ENCODE assay signal across 35 mouse cellular contexts in the genomic region with DNA sequence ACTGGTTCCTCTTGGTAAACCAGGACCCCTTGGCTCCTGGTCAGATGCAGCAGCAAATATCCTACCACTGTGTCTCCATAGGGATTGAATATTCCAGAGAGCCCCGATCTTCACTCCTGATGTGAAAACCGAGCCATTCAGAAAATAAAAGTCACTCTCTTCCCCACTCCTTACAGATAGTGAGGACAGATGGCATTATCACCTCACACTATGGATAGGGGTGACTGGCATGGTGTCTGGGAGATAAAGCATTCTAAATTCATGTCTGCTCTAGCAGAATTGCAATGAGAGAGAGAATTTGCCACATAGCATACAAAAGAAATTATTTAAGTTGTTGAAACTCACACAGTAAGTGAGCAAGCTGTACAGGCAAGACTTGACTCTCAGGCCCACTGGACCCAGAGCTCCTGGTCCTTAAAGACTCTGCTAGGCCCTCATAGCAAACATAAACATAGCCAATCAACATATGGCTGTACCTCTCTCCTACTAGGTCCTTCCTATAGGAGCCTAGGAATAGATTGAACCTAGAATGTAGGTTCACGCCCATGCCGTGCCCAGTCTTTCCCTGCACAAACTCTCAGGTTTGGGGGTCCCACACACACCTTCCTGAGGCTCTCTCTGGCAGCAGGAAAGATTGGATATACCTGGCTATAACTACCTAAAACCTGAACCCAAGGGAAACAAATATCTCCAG. TPM values are rescaled to one million over a fixed set of nuclear protein-coding genes. Genes with fewer than 3 reads are reported as not detected.
DNase-seq lines count a peak whose midpoint lies in the region; ATAC-seq and TF ChIP-seq lines count a peak whose summit lies in the region.
"Had no signal": no experiment of that assay in that cellular context is flagged by ENCODE, and none has a peak within 500 bp of the region (broad histone marks: within the 10 kb centered on the region; RNA-seq: fewer than 3 reads in every experiment).

No protein-coding gene starts in this region.

- peak overlapping the region; percentile 56 for H3K4me2 ChIP-seq in liver, embryonic 14.5 days (ENCODE audit: low read depth)
- H3K4me2 ChIP-seq: heart, embryonic 12.5 days; hindbrain, embryonic 13.5 days; lung, embryonic 14.5 days; midbrain, embryonic 11.5 days had no signal

- peak; percentile 91 for TF ChIP-seq EP300 in liver, embryonic 14.5 days (IDR thresholded peaks at IDR 0.05; ENCODE audit: low read depth)

- ATAC-seq in erythroid progenitor cell, adult 5-6 weeks (replicated peaks; ENCODE audit: low FRiP score, poor library complexity, severe bottlenecking): peak; percentile 69
- ATAC-seq in liver, embryonic 14.5 days (ENCODE audit: insufficient read depth): peak; percentile 84
- ATAC-seq in megakaryocyte-erythroid progenitor cell, adult 5-6 weeks (replicated peaks; ENCODE audit: low FRiP score, low TSS enrichment, poor library complexity, severe bottlenecking): peak; percentile 65
- ATAC-seq: forebrain, embryonic 14.5 days; intestine, embryonic 16.5 days; midbrain, embryonic 16.5 days had no signal

- no peak overlapping the region for H3K4me3 ChIP-seq in liver, embryonic 14.5 days (ENCODE audit: insufficient read depth in 1 of 2, low read depth in 2 of 2, low read length in 2 of 2)
- no peak overlapping the region for H3K4me3 ChIP-seq in layer of hippocampus, adult 2 months
- H3K4me3 ChIP-seq: heart, embryonic 12.5 days; hindbrain, embryonic 13.5 days had no signal

- peaks cover 25 to 37% of the 10 kb centered on the region in 2 experiments for H3K4me1 ChIP-seq in liver, embryonic 14.5 days (replicated peaks; ENCODE audit: control insufficient read depth in 2 of 2, insufficient read depth in 2 of 2, low read length in 1 of 2)
- H3K4me1 ChIP-seq: heart, embryonic 12.5 days had no signal

- peak overlapping the region; percentile 81 for H3K27ac ChIP-seq in liver, embryonic 14.5 days
- no peak overlapping the region for H3K27ac ChIP-seq in layer of hippocampus, adult 2 months
- H3K27ac ChIP-seq: hindbrain, embryonic 13.5 days had no signal

- H3K9ac ChIP-seq in liver, embryonic 14.5 days (replicated peaks): peak overlapping the region; percentile 52
- H3K9ac ChIP-seq: heart, embryonic 12.5 days; hindbrain, embryonic 13.5 days; lung, embryonic 14.5 days had no signal

- no peaks in the 10 kb centered on the region for H3K9me3 ChIP-seq in liver, embryonic 14.5 days (ENCODE audit: control insufficient read depth, low read length)
- H3K9me3 ChIP-seq: heart, embryonic 12.5 days; hindbrain, embryonic 13.5 days had no signal

- 28% methylated on average over 4 of the region's 4 CpGs for WGBS in liver, embryonic 14.5 days (ENCODE audit: insufficient replicate concordance)

- DNase-seq in c-Kit-positive CD71-positive TER-119-positive erythroid progenitor cells, embryonic 14.5 days (ENCODE audit: low spot score): peak; percentile 68
- DNase-seq in liver, embryonic 14.5 days (ENCODE audit: low read depth in 3 of 3, low spot score in 3 of 3): peak in 2 of 3 experiments; percentile 59 to 64
- no peak for DNase-seq in heart, adult 18-20 months
- no peak for DNase-seq in layer of hippocampus, postnatal 10 days (ENCODE audit: low spot score in 2 of 2)
- no peak for DNase-seq in layer of hippocampus, adult 2 months (ENCODE audit: low spot score in 2 of 2)
- DNase-seq: adrenal gland, adult 8-10 months; B cell, adult 2 months; cerebellum, adult 11-12 months; cerebellum, postnatal 14 days; gastrocnemius, postnatal 25 days; heart, adult 11 months; heart, postnatal 4 days; kidney, adult 8-10 months; kidney, postnatal 14 days; left cerebral cortex, postnatal 4 days; lung, embryonic 14.5 days; lung, postnatal 14 days; right cerebral cortex, adult 18-20 months; spleen, adult 18-20 months; thymus, postnatal 14 days had no signal

- no peak for TF ChIP-seq CTCF in liver, embryonic 14.5 days (IDR thresholded peaks at IDR 0.05; ENCODE audit: low read depth)
- no peak for TF ChIP-seq CTCF in layer of hippocampus, adult 2 months (conservative IDR thresholded peaks at IDR 0.05)

- H3K27me3 ChIP-seq in liver, embryonic 14.5 days (ENCODE audit: control insufficient read depth, insufficient read depth, low read length): no peaks in the 10 kb centered on the region
- H3K27me3 ChIP-seq: heart, embryonic 12.5 days; hindbrain, embryonic 13.5 days had no signal

- peaks cover 6% of the 10 kb centered on the region; the same call in 1 of the 2 replicates for H3K36me3 ChIP-seq in liver, embryonic 14.5 days (replicated peaks; ENCODE audit: control insufficient read depth, insufficient read depth, low read depth)

RNA-seq across cellular contexts. Expression of a gene that starts 20.3 kb away (rescaled TPM):
- 18.7 and 26.4 TPM in 2 replicates for total RNA-seq in erythroid progenitor cell, adult 5-6 weeks (2015; ENCODE audit: low replicate concordance)
- total RNA-seq in erythroid progenitor cell, adult 5-6 weeks (2017; ENCODE audit: low replicate concordance): 12.0 and 13.1 TPM in 2 replicates
- polyA plus RNA-seq in liver, embryonic 14.5 days (2012; rRNA removed): 2.2 TPM in 2 replicates
- 2.4 and 2.8 TPM in 2 replicates for polyA plus RNA-seq in liver, embryonic 14.5 days (2014; fragmentation: Nextera tagmentation; extraction: Ambion mirVana)
- total RNA-seq in megakaryocyte-erythroid progenitor cell, adult 5-6 weeks (2014; fragmentation: Nextera tagmentation): 29.6 and 30.1 TPM in 2 replicates
- 3.0 and 5.7 TPM in 2 replicates for total RNA-seq in megakaryocyte-erythroid progenitor cell, adult 5-6 weeks (2017)
- total RNA-seq in heart, adult 18-20 months (2021): 1 to 10 TPM; 3.5 to 7.3 TPM
- 1 to 10 TPM; 4.0 to 5.0 TPM for total RNA-seq in layer of hippocampus, postnatal 10 days (2021)
- total RNA-seq in layer of hippocampus, adult 2 months (2021): 1 to 10 TPM; 3.5 to 3.8 TPM

RNA-seq across cellular contexts. Expression of a gene that starts 20.6 kb away (rescaled TPM):
- not detected in 2 replicates for total RNA-seq in erythroid progenitor cell, adult 5-6 weeks (2015; ENCODE audit: low replicate concordance)
- total RNA-seq in erythroid progenitor cell, adult 5-6 weeks (2017; ENCODE audit: low replicate concordance): not detected in 2 replicates
- not detected in 2 replicates for polyA plus RNA-seq in liver, embryonic 14.5 days (2012; rRNA removed)
- not detected in 2 replicates for polyA plus RNA-seq in liver, embryonic 14.5 days (2014; fragmentation: Nextera tagmentation; extraction: Ambion mirVana)
- not detected in 2 replicates for total RNA-seq in megakaryocyte-erythroid progenitor cell, adult 5-6 weeks (2014; fragmentation: Nextera tagmentation)
- total RNA-seq in megakaryocyte-erythroid progenitor cell, adult 5-6 weeks (2017): not detected in 2 replicates
- under 1 TPM in 1 of 2 experiments, not detected in 1; 0.82 TPM for total RNA-seq in heart, adult 18-20 months (2021)
- total RNA-seq in layer of hippocampus, postnatal 10 days (2021): not detected
- not detected for total RNA-seq in layer of hippocampus, adult 2 months (2021)
- total RNA-seq: heart, postnatal 4 days; layer of hippocampus, postnatal 14 days; left cerebral cortex, postnatal 4 days; neutrophil, adult 5-6 weeks had no signal
- polyA plus RNA-seq: cortical plate, adult 2 months; embryonic facial prominence, embryonic 14.5 days; forebrain, embryonic 14.5 days; heart, embryonic 12.5 days; heart, postnatal 0 days; hindbrain, embryonic 13.5 days; intestine, embryonic 16.5 days; limb, embryonic 14.5 days; lung, embryonic 14.5 days; midbrain, embryonic 11.5 days; midbrain, embryonic 16.5 days; neural tube, embryonic 11.5 days had no signal

RNA-seq across cellular contexts. Expression of a gene that starts 26.9 kb away (rescaled TPM):
- total RNA-seq in erythroid progenitor cell, adult 5-6 weeks (2015; ENCODE audit: low replicate concordance): not detected in 2 replicates
- total RNA-seq in erythroid progenitor cell, adult 5-6 weeks (2017; ENCODE audit: low replicate concordance): not detected in 2 replicates
- not detected in 2 replicates for polyA plus RNA-seq in liver, embryonic 14.5 days (2012; rRNA removed)
- not detected in 2 replicates for polyA plus RNA-seq in liver, embryonic 14.5 days (2014; fragmentation: Nextera tagmentation; extraction: Ambion mirVana)
- total RNA-seq in megakaryocyte-erythroid progenitor cell, adult 5-6 weeks (2014; fragmentation: Nextera tagmentation): not detected in 2 replicates
- total RNA-seq in megakaryocyte-erythroid progenitor cell, adult 5-6 weeks (2017): not detected in 2 replicates
- 1 to 10 TPM; 2.2 to 3.1 TPM for total RNA-seq in heart, adult 18-20 months (2021)
- total RNA-seq in layer of hippocampus, postnatal 10 days (2021): not detected
- not detected for total RNA-seq in layer of hippocampus, adult 2 months (2021)
- total RNA-seq: heart, postnatal 4 days; layer of hippocampus, postnatal 14 days; left cerebral cortex, postnatal 4 days; neutrophil, adult 5-6 weeks had no signal
- polyA plus RNA-seq: cortical plate, adult 2 months; embryonic facial prominence, embryonic 14.5 days; forebrain, embryonic 14.5 days; heart, embryonic 12.5 days; heart, postnatal 0 days; hindbrain, embryonic 13.5 days; intestine, embryonic 16.5 days; limb, embryonic 14.5 days; lung, embryonic 14.5 days; midbrain, embryonic 11.5 days; midbrain, embryonic 16.5 days; neural tube, embryonic 11.5 days had no signal

RNA-seq across cellular contexts. Expression of a gene that starts 38.5 kb away (rescaled TPM):
- total RNA-seq in erythroid progenitor cell, adult 5-6 weeks (2015; ENCODE audit: low replicate concordance): 16.6 and 43.6 TPM in 2 replicates
- 5.5 and 23.5 TPM in 2 replicates for total RNA-seq in erythroid progenitor cell, adult 5-6 weeks (2017; ENCODE audit: low replicate concordance)
- not detected in 2 replicates for polyA plus RNA-seq in liver, embryonic 14.5 days (2012; rRNA removed)
- polyA plus RNA-seq in liver, embryonic 14.5 days (2014; fragmentation: Nextera tagmentation; extraction: Ambion mirVana): not detected in 2 replicates
- not detected in 2 replicates for total RNA-seq in megakaryocyte-erythroid progenitor cell, adult 5-6 weeks (2014; fragmentation: Nextera tagmentation)
- 5.1 TPM in 1 of 2 replicates, not detected in the other for total RNA-seq in megakaryocyte-erythroid progenitor cell, adult 5-6 weeks (2017)
- 1 to 10 TPM in 1 of 2 experiments, under 1 TPM in 1; 0.84 to 3.7 TPM for total RNA-seq in heart, adult 18-20 months (2021)
- total RNA-seq in layer of hippocampus, postnatal 10 days (2021): not detected
- total RNA-seq in layer of hippocampus, adult 2 months (2021): not detected
- total RNA-seq: heart, postnatal 4 days; layer of hippocampus, postnatal 14 days; left cerebral cortex, postnatal 4 days; neutrophil, adult 5-6 weeks had no signal
- polyA plus RNA-seq: cortical plate, adult 2 months; forebrain, embryonic 14.5 days; heart, embryonic 12.5 days; heart, postnatal 0 days; hindbrain, embryonic 13.5 days; intestine, embryonic 16.5 days; lung, embryonic 14.5 days; midbrain, embryonic 11.5 days; midbrain, embryonic 16.5 days; neural tube, embryonic 11.5 days had no signal

Comparison
In these comparisons a context has a peak if more than half of its experiments do, and no peak if none do; other contexts are left out.
1. DNase-seq: peak in c-Kit-positive CD71-positive TER-119-positive erythroid progenitor cells, embryonic 14.5 days (single experiment) and liver, embryonic 14.5 days (2 of 3); none in heart, adult 18-20 months (0 of 2), layer of hippocampus, postnatal 10 days (0 of 2) and layer of hippocampus, adult 2 months (0 of 2).
2. Peak in every context shown above with its lines, with median percentiles within 50 percentile points of each other: ATAC-seq.